Mouse (Mus musculus): ENCODE data around the gene Hdac1. TPM values are rescaled to one million over a fixed set of nuclear protein-coding genes. Genes with fewer than 3 reads are reported as not detected.

Hdac1 gene
- 73.0 TPM for polyA plus RNA-seq (2014; fragmentation: Illumina TruSeq; extraction: RNeasy Lipid Tissue Mini Kit (QIAGEN cat#74804); ENCODE audit: low read depth, low replicate concordance)

GRCm38 (mm10) chr4:129542592-129543141 lies at the start of gene Hdac1:
Gene Hdac1 (minus strand): TSS chr4:129542713.

GRCm38 (mm10) chr4:129578466-129578865 lies 36.0 kb upstream of the Hdac1 start, which contains the start of gene Fam167b:
Gene Fam167b (minus strand): TSS chr4:129578549.

GRCm38 (mm10) chr4:129573430-129573829 lies 30.9 kb upstream of the Hdac1 start, which contains the start of gene Lck:
Gene Lck (minus strand): TSS chr4:129573641.

GRCm38 (mm10) chr4:129513086-129513767 lies 29.3 kb downstream of the Hdac1 start, which contains the start of gene Marcksl1:
Gene Marcksl1 (plus strand): TSS chr4:129513581.

GRCm38 (mm10) chr4:129490972-129491880 lies 51.3 kb downstream of the Hdac1 start, which contains the start of the genes Tssk3 and Fam229a:
Gene Tssk3 (minus strand): TSS chr4:129491022.
Gene Fam229a (plus strand): TSS chr4:129491190.

Other genes starting within 250 kb of the Hdac1 start
- gene Rbbp4, start 207.3 kb downstream of the Hdac1 start, polyA plus RNA-seq (2014; fragmentation: Illumina TruSeq; extraction: RNeasy Lipid Tissue Mini Kit (QIAGEN cat#74804); ENCODE audit: low read depth, low replicate concordance) = 58.2 TPM
- 75.2 TPM for gene Zbtb8os, start 207.0 kb downstream of the Hdac1 start, polyA plus RNA-seq (2014; fragmentation: Illumina TruSeq; extraction: RNeasy Lipid Tissue Mini Kit (QIAGEN cat#74804); ENCODE audit: low read depth, low replicate concordance)
- gene Zbtb8a, start 164.6 kb downstream of the Hdac1 start, polyA plus RNA-seq (2014; fragmentation: Illumina TruSeq; extraction: RNeasy Lipid Tissue Mini Kit (QIAGEN cat#74804); ENCODE audit: low read depth, low replicate concordance) = 11.8 TPM
- gene Zbtb8b, start 101.9 kb downstream of the Hdac1 start, polyA plus RNA-seq (2014; fragmentation: Illumina TruSeq; extraction: RNeasy Lipid Tissue Mini Kit (QIAGEN cat#74804); ENCODE audit: low read depth, low replicate concordance) = 1.8 TPM
- 44.2 TPM for gene Bsdc1, start 81.1 kb downstream of the Hdac1 start, polyA plus RNA-seq (2014; fragmentation: Illumina TruSeq; extraction: RNeasy Lipid Tissue Mini Kit (QIAGEN cat#74804); ENCODE audit: low read depth, low replicate concordance)
- 7.4 TPM for gene Tssk3, start 51.7 kb downstream of the Hdac1 start, polyA plus RNA-seq (2014; fragmentation: Illumina TruSeq; extraction: RNeasy Lipid Tissue Mini Kit (QIAGEN cat#74804); ENCODE audit: low read depth, low replicate concordance)
- 11.9 TPM for gene Fam229a, start 51.5 kb downstream of the Hdac1 start, polyA plus RNA-seq (2014; fragmentation: Illumina TruSeq; extraction: RNeasy Lipid Tissue Mini Kit (QIAGEN cat#74804); ENCODE audit: low read depth, low replicate concordance)
- gene Marcksl1, start 29.1 kb downstream of the Hdac1 start, polyA plus RNA-seq (2014; fragmentation: Illumina TruSeq; extraction: RNeasy Lipid Tissue Mini Kit (QIAGEN cat#74804); ENCODE audit: low read depth, low replicate concordance) = 50.9 TPM
- gene Lck, start 30.9 kb upstream of the Hdac1 start, polyA plus RNA-seq (2014; fragmentation: Illumina TruSeq; extraction: RNeasy Lipid Tissue Mini Kit (QIAGEN cat#74804); ENCODE audit: low read depth, low replicate concordance) = 1.5 TPM
- gene Fam167b, start 35.8 kb upstream of the Hdac1 start, polyA plus RNA-seq (2014; fragmentation: Illumina TruSeq; extraction: RNeasy Lipid Tissue Mini Kit (QIAGEN cat#74804); ENCODE audit: low read depth, low replicate concordance) = 2.7 TPM
- 259 TPM for gene Eif3i, start 57.9 kb upstream of the Hdac1 start, polyA plus RNA-seq (2014; fragmentation: Illumina TruSeq; extraction: RNeasy Lipid Tissue Mini Kit (QIAGEN cat#74804); ENCODE audit: low read depth, low replicate concordance)
- gene Tmem234, start 58.0 kb upstream of the Hdac1 start, polyA plus RNA-seq (2014; fragmentation: Illumina TruSeq; extraction: RNeasy Lipid Tissue Mini Kit (QIAGEN cat#74804); ENCODE audit: low read depth, low replicate concordance) = 210 TPM
- gene Dcdc2b, start 71.5 kb upstream of the Hdac1 start, polyA plus RNA-seq (2014; fragmentation: Illumina TruSeq; extraction: RNeasy Lipid Tissue Mini Kit (QIAGEN cat#74804); ENCODE audit: low read depth, low replicate concordance) = 5.0 TPM
- gene Iqcc, start 76.4 kb upstream of the Hdac1 start, polyA plus RNA-seq (2014; fragmentation: Illumina TruSeq; extraction: RNeasy Lipid Tissue Mini Kit (QIAGEN cat#74804); ENCODE audit: low read depth, low replicate concordance) = 36.2 TPM
- gene Ccdc28b, start 81.2 kb upstream of the Hdac1 start, polyA plus RNA-seq (2014; fragmentation: Illumina TruSeq; extraction: RNeasy Lipid Tissue Mini Kit (QIAGEN cat#74804); ENCODE audit: low read depth, low replicate concordance) = 41.8 TPM
- gene Txlna, start 98.4 kb upstream of the Hdac1 start, polyA plus RNA-seq (2014; fragmentation: Illumina TruSeq; extraction: RNeasy Lipid Tissue Mini Kit (QIAGEN cat#74804); ENCODE audit: low read depth, low replicate concordance) = 38.5 TPM
- gene Kpna6, start 130.1 kb upstream of the Hdac1 start, polyA plus RNA-seq (2014; fragmentation: Illumina TruSeq; extraction: RNeasy Lipid Tissue Mini Kit (QIAGEN cat#74804); ENCODE audit: low read depth, low replicate concordance) = 35.5 TPM
- 11.9 TPM for gene Tmem39b, start 154.1 kb upstream of the Hdac1 start, polyA plus RNA-seq (2014; fragmentation: Illumina TruSeq; extraction: RNeasy Lipid Tissue Mini Kit (QIAGEN cat#74804); ENCODE audit: low read depth, low replicate concordance)
- 39.9 TPM for gene Khdrbs1, start 199.6 kb upstream of the Hdac1 start, polyA plus RNA-seq (2014; fragmentation: Illumina TruSeq; extraction: RNeasy Lipid Tissue Mini Kit (QIAGEN cat#74804); ENCODE audit: low read depth, low replicate concordance)